Mouse (Mus musculus) thymus, postnatal 25 days (tissue): ENCODE data around the gene Slc16a2.
"Not testable (repeated sequence)": the region's sequence is repeated elsewhere in the genome, so short reads cannot be mapped to it uniquely, and the experiment has no call there.

Source experiments
- DNase-seq: peaks from one replicate; pipeline ENCODE4 v3.0.0; 2022

Gene Slc16a2

DNA sequence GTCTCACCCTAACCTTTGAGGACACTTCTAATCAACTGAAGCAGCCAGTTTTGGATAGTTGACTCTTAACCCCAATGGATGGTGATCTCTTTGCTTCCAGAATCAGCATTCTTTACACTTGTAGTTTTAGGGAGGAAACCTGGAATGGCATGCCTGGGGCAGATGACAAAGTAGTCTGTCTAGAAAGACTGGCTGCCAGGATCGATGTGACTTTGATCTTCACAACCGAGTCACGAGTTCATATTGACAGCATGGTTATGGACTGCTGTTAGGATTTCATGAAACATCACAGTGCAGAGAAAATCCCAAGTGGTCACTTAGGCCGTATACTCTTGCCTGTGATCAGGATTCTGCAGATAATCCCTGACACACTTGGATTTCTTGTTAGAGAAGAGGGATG lies 88.7 kb downstream of the Slc16a2 start:
- DNase-seq: no peak

DNA sequence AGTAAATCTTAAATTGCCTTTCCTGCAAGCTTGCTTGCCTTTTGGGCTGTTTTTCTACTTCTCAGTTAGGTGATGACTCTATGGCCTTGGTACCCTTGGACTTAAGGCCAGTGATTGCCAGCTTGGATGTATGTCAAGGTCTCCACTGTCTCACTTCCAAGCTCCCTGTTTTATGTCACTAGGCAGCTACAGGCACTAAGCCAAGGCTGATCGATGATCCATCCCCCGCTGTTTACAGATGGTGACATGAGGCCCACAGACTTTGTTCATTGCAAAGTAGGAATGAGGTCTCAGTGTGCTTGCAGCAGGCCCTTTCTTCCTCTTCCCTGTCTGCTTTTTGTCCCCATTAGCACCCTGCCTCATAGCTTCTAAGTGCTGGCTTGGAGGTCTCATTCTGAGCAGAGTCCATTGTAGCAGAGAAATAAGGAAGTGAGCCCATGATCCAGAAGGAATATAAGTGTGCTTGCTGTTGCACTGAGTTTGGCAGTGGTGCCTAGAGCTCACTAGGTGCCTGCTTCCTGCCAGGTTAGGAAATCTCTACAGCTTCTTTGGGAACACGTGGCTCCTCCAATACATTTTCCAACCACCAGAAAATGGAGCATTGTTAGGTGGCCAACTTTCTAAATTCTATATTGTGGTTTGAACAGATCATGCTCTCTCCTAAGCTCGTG lies 89.6 kb downstream of the Slc16a2 start:
- no peak for DNase-seq

DNA sequence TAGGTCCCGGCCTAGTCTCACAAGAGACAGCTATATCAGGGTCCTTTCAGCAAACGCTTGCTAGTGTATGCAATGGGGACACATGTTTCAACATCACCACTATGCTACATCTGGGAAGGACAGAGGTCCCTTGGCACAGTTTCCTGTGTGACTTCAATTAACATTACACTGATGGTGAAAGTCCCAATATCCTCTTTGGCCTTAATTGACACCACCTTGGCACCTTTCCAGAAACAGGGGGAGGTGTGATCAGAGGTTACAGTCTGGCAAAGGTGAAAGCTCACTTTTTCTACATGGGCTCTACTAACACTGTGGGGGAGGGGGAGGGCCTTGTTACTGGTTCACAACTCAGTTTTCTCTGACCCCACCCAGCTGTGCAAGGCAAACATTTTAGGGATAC lies 99.3 kb downstream of the Slc16a2 start:
- DNase-seq: no peak

DNA sequence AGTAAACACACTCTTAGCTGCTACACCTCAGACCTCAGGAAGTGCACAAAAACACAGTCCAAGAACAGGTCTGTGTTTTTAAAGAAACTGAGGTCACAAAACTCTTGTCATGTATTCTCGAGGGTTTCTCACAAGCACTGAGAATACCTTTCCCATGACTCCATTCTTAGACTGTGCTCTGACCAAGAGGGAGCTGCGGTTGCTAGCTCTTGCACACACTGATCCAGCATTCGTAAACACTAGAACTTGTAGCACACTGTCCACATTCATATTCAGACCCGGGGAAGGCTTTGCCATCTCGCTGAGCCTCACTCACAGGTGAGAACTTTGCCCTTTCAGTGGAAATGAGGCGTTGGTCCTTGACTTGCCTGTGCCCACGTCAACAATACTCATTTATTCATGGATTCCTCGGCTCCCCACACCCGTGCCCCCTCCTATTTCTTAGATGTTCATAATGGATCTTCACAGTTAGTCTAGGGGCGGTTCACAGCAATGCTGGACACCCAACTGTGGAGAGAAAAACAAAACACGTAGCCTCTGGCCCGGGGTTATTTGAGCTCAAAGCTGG lies 102.1 kb downstream of the Slc16a2 start:
- DNase-seq: no peak

DNA sequence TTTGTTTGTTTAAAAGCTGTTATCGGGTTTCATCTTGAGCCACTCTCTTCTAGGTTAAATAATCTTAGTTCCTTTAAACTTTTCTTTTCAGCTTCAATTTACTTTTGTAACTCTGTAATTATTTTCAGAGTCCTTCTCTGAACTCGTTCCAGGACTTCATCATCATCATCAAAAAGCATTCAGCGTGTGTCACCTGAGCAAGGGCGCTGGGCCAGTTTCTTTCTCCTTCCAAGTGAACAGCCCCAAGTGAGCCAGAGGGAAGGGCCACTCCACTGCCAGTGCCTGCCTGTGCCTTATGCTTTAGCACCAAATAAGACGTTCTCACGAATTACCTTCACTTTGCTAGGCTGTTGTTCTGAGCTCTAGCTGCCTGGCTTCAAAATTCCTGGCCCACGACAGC lies 108.9 kb downstream of the Slc16a2 start:
- DNase-seq: no peak

DNA sequence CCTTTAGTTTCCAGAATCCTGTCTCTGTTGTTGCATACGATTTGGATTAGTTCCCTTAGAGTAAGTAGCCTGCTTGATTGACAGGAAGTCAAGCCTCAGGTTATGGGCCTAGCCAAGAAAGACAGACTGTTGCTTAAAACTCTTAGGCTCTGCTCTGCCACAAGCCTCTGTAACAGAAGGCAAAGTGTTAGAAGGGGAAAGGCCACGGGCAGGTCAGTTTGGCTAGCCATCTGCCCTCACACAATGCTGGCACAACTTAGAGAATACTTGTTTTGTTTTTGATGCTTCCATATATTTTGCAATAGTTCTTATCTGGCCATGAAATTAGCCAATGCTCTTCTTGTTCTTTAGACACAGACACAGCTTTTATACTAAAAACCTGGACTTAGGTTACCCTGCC lies 112.1 kb downstream of the Slc16a2 start:
- no peak for DNase-seq

DNA sequence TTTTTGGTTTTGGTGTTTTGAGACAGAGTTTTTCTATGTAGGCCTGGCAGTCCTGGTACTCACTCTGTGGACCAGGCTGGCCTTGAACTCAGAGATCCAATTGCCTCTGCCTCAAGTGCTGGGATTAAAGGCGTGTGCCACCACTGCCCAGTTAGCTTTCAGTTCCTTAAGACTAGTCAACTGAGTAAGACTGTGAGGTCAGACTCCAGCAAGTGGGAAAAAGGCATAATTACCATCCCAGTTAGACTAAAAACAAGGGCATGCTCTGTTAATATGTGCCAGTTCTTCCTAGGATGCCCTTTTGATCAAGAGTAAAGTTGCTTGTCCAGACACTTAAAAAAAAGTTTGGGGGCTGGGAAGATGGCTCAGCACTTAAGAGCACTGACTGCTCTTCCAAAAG lies 113.2 kb downstream of the Slc16a2 start:
- no peak for DNase-seq

DNA sequence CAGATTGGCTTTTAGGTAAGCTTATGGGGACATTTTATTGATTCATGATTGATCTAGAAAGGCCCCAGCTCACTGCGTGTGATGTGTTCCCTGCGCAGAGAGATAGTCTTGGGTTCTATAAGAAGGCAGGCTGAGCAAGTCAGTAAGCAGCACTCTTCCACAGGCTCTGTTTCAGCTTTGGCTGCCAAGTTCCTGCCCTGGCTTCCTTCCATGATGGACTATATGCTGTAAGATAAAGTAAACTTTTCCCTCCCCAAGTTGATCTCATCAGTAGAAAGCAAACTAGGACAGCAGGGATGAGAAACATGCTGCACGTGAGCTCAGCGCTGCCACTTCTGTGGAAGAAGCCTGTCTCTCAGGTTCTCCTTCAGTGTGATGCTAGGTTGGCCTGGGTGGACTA lies 117.2 kb downstream of the Slc16a2 start:
- DNase-seq: no peak

DNA sequence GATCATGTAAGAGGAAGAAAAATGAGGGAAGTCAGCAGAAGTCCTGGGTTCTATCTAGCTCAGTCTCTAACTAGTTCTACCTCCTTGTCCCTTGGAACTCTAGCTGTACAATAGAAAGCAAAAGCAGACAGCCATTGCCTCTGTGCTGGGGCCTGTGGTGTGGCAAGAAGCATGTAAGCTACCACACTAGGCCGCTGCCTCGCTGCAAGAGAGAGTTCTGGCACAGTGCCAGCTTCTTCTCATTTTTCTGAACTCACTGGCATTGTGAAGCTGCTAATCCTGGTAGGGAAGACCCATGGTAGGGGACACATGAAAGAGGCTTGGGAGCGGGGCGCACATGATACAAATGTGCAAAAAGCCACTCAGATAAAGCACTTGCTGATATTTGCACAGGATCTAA lies 117.8 kb downstream of the Slc16a2 start:
- DNase-seq: no peak

DNA sequence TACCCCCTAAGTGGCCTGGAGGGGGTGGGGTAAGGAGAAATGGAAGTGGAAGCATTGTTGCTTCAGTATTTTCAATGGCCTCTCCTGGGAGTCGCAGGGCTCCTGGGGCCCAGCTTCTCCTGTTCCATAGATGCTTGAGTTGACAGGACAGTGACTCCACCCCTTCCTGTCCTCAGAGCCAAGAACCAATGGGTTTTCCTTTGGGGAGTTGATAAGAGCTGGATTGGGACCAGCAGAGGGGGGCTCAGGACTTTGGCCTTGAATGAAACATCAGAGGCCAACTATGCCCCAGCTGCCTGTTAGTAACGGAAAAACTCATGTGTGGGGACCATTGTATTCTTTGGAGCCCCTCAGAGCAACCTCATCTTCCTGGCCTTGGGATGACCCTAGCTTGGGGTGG lies 124.0 kb downstream of the Slc16a2 start:
- no peak for DNase-seq

DNA sequence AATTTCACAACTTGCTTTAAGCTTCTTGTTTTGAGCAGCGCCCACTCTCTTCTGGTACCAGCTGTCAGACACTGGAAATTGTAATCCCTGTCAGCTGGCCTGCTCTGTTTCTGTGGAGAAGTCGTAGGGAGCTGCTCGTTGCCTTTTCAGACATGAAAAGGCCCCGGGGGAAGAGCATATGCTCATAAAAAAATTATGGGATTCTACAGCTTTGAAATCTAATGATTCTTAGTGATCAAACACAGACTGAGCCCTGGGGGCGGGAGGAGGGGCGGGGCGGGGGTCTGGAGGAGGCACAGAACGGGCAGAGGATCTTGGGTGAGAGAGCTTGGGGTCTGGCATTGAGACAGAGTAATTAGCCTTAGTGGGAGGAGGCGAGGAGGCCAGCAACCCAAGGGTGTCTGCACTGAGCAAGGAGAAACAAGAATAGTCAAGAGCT lies 125.7 kb downstream of the Slc16a2 start:
- peak; percentile 5 for DNase-seq

DNA sequence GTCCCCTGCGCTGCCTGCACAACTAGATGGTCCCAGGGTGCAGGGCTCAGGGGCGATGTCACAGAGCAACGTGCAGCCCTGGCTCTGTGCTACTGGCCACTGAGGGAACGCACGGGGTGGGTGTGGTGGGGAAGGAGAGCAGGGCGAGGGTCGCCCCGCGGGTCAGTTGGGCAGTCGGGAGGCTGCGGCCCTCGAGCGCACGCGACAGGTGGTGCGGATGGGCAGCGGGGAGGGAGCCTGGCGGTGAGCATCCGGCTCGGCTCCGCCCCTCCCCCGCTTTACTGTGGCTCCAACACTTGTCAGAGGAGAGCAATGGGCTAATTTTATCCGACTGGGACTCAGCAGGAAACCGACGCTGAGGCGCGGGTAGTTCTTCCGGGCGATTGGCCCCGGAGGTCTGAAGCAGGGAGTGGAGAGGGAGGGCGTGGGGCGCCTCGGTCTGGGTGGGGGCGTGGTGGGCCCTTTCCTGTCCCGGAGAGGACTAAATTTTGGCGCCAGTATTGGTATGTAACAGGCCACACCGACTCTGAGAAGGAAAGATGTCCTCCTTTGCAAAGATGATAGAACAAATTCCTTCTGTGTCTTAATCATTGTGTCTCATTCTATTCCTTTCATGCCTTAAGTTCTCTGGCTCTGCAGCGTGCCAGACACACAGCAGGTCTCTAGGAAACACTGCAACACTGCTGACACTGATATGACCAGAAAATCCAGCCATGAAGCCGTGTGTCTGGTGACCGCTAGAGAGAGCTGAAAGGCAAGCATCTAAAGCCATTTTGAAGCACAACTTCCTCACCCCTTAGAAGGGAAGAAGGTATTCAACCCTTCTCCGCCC lies 126.4 kb downstream of the Slc16a2 start:
- peak; percentile 54 for DNase-seq

DNA sequence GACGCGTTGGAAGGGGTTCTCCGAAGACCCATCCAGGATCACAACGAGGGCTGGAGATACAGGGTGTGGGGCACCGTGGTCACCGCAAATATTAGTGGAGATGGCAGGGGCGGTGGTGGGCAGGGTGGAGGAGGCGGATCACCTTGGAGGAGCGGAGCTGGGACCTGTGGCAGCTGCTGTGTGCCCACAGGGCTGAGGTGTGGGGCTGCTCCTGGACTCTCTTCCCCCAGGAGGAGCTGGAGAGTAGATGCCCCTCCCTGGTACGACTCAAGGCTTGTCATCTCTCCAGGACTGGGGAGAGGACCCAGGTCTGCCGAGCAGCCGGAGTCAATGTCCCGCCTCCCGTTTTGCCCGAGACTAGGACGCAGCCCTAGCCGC lies 127.0 kb downstream of the Slc16a2 start:
- DNase-seq: no peak

DNA sequence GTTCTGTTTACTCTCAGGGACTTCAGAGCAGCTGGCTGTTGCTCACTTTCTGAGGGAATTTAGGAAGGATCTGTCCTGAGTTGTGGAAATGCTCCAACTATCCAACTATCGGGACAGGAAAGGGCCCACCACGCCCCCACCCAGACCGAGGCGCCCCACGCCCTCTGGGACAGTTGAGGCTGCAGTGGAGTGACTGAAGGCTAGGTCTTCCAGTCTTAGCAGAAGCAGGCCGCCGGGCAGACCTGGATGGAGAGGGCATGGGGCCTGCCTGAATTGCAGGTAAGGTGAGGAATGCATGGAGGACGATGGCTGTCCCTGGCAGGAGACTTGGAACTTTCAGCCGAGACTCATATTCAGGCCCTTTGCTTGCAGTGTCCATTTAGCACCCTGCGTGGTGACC lies 127.4 kb downstream of the Slc16a2 start:
- DNase-seq: no peak

DNA sequence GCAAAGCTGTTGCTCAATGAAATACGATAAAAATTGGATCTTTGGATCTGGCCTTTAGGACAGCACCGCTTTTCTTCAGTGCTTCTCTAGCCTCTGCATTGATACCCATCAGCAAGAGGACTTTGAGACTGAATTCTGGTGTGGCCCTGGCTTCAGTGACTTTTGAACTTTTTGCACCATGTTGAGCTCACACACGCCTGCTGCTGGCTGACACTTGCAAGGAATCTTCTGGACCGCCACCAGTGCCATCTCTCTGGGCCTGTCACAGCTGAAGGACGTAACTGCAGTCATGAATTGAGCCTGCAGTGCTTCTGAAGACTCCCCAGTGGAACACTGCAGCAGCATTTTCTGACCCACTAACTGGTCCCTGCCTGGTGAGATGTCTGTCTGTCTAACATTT lies 128.9 kb downstream of the Slc16a2 start:
- DNase-seq: no peak

DNA sequence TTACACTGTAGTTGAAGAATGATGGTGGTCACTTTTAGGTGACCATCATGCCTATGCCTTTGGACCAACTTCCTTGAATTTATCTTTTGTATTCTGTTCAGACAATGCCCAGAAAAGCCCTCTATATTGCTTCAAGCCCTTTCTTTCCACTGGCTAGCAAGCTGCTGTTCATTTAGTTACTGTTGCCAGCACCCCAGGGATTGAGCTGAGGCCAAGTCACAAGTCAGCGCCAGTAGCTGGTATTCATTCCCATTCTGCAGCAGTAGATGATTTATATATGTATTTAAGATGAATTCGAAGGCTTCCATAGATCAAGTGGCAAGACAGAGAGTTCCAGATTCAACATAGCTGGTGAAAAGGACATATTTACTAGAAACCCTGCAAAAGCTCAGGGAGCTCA lies 133.2 kb downstream of the Slc16a2 start:
- no peak for DNase-seq

DNA sequence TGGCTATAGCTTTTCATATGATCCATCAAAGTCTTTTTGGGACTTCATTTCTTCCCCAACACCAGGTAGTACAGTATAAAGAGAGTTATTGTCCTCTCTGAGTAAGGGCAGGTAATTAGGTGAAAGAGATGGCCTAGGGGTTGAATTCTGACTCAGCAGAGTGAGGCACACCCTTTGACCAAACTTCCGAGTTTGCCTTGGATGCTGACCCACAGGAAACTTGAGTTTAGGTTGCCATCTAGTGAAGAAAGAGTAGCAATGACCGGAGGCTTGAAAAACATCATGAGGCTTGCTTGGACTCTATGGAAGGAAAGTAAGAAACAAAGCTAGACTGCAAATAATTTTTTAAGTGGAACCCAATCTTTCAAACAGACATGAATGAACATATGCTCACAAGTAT lies 147.1 kb downstream of the Slc16a2 start:
- DNase-seq: no peak

DNA sequence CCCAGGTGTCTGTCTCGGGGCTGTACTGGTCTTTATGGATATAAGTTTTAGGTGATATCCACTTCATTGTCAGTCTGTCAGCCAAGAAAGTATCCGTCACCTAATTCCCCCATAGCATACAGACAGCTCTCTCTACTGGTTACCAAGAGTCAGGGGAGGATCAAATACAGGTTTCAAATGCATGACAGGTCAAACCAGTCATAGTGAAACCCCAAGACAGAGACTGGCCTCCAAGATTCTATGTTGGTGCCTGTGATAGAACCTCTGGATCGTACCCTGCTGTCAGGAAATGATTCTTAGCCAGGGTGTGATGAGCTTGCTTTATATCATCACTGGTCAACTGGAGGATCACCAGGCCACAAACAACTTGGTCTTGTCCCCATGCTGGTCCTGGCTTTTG lies 148.0 kb downstream of the Slc16a2 start:
- no peak for DNase-seq

DNA sequence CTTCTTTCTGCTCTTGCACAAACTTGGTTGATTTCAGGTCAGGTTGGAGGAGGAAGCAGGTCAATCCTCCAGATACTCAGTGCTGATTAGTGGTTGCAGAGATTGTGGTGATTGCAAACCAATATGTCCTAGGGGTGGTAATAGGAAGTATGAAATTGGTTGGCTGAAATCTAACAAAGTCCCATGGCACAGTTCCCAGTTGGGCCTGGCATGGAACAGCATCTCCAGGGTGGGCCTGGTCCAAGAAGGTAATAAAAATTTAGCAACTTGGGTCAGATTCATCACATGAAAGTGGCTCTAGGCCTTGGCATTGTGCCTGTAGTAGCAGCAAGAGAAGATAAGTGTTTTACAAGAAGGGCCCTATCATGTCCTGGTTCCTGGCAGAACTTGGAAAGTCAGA lies 151.5 kb downstream of the Slc16a2 start:
- DNase-seq: no peak

DNA sequence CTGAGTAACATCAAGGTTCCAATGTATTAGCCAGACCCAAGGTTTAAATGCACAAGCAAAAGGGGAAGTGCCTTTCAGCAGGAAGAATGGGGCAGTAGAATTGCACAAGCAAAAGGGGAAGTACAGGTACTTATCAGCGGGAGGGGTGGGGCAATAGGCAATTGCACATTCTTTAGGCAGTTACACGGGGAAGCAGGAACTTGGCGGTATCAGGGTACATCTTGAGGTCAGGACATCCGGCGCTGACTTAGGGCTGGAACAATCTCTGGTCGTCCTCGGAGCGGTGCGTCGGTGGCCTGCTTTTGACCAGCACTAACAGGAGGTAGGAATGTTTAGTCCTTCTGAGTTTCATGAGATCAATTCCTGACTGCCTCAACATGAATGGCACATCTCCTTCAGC lies 157.3 kb downstream of the Slc16a2 start:
- DNase-seq: not testable (repeated sequence)

DNA sequence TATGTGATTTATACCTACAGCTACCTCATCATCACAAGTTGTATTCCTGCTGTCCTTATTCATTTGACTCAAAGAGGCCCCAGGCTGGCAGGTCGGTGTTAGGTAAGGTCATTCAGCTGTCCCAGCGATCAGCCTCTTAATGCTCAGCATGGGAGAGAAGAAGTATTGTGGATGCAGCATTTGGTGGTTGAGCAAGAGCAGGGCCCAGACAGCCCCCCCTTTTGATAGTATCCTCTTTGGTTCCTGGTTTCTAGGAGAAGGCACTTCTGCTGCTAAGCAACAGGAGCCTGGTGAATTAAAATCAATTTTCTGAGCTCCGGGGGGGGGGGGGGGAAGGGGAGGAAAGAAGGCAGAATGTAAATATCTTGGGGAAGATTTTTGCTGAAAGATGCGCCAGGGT lies 162.8 kb downstream of the Slc16a2 start:
- no peak for DNase-seq

DNA sequence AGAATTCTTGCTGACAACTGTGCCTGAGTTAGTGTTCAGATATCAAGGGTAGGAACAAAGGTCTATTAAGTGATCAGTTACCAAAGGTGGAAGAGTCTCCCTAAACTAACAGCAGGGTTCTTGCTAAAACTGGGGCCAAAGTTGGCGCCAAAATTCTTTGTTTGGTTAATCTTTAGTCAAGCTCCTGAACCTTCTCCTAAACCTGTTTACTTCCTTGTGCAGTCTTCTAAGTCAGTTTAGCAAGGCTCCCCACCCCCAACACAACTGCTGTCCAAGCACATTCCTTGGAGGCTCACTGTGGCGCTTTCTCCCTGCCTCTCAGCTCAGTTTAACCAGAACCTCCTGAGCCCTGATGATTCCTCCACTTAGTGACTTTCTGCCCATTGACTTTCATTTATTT lies 168.8 kb downstream of the Slc16a2 start:
- DNase-seq: no peak

DNA sequence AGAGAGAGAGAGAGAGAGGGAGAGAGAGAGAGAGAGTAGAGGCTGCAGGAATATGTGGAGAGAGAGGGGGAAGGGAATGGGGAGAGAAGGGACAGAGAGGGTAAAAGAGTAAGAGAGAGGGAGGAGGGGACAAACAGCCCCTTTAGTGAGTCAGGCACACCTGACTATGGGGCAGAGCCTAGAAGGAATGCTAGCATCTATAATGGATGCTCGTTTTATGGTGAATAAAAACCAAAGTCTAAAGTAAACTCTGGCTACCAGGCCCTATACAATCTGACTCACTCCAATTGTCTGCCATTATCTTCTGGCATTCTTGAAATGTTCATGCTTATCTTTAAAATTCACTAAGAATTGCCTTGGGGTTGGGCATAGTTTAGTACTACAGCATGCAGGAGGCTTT lies 169.7 kb downstream of the Slc16a2 start:
- no peak for DNase-seq
